Mouse (Mus musculus): ENCODE measurements at regions not wholly inside any gene's neighbourhood (a gene's known extent, or its start where the extent isn't known, plus 50 kb on each side); places are given as distances from the start of the nearest gene placed in this dataset.

GRCm38 (mm10) chr7:129941311-129942029 is 349.8 kb downstream of the Wdr11 start:
- 86% methylated on average over 9 of the region's 9 CpGs for WGBS
- no peaks in the 10 kb centered on the region for H3K27me3 ChIP-seq (replicated peaks; ENCODE audit: control insufficient read depth, insufficient read depth, low read length)

GRCm38 (mm10) chr7:129948613-129949110 is 357.0 kb downstream of the Wdr11 start:
- no peak for ATAC-seq
- 70% methylated on average over 8 of the region's 8 CpGs for WGBS

More at GRCm38 (mm10) chr7:129941311-129942029, 349.8 kb downstream of the Wdr11 start:
- Histone ChIP-seq H3K9ac (replicated peaks; ENCODE audit: low read depth, low read length) (no peak overlapping the region), H3K4me3 (replicated peaks; ENCODE audit: low read length) (no peak overlapping the region), H3K9me3 (ENCODE audit: control insufficient read depth, low read length) (no peaks in the 10 kb centered on the region), H3K4me2 (ENCODE audit: low read length) (no peak overlapping the region), H3K4me1 (replicated peaks; ENCODE audit: control insufficient read depth, insufficient read depth, low read length) (no peaks in the 10 kb centered on the region), H3K36me3 (ENCODE audit: control insufficient read depth, insufficient read depth) (no peaks in the 10 kb centered on the region), H3K27ac (ENCODE audit: low read length) (no peak overlapping the region)
- ATAC-seq = no peak

GRCm38 (mm10) chr7:129950456-129950855 is 358.8 kb downstream of the Wdr11 start:
- no peaks in the 10 kb centered on the region for H3K36me3 ChIP-seq (ENCODE audit: control insufficient read depth, insufficient read depth)
- no peak for ATAC-seq
- H3K9ac ChIP-seq (replicated peaks; ENCODE audit: low read depth, low read length) = no peak overlapping the region
- no peaks in the 10 kb centered on the region for H3K9me3 ChIP-seq (ENCODE audit: control insufficient read depth, low read length)
- no peaks in the 10 kb centered on the region for H3K27me3 ChIP-seq (replicated peaks; ENCODE audit: control insufficient read depth, insufficient read depth, low read length)
- WGBS = 78% methylated on average over 1 of the region's 1 CpGs
- H3K4me1 ChIP-seq (replicated peaks; ENCODE audit: control insufficient read depth, insufficient read depth, low read length) = no peaks in the 10 kb centered on the region
- H3K4me3 ChIP-seq (replicated peaks; ENCODE audit: low read length) = no peak overlapping the region
- no peak overlapping the region for H3K4me2 ChIP-seq (ENCODE audit: low read length)
- no peak overlapping the region for H3K27ac ChIP-seq (ENCODE audit: low read length)

More at GRCm38 (mm10) chr7:129948613-129949110, 357.0 kb downstream of the Wdr11 start:
- H3K9ac ChIP-seq (replicated peaks; ENCODE audit: low read depth, low read length) = no peak overlapping the region
- no peak overlapping the region for H3K27ac ChIP-seq (ENCODE audit: low read length)
- no peaks in the 10 kb centered on the region for H3K4me1 ChIP-seq (replicated peaks; ENCODE audit: control insufficient read depth, insufficient read depth, low read length)
- H3K4me3 ChIP-seq (replicated peaks; ENCODE audit: low read length) = no peak overlapping the region
- no peaks in the 10 kb centered on the region for H3K36me3 ChIP-seq (ENCODE audit: control insufficient read depth, insufficient read depth)
- no peak overlapping the region for H3K4me2 ChIP-seq (ENCODE audit: low read length)
- H3K9me3 ChIP-seq (ENCODE audit: control insufficient read depth, low read length) = no peaks in the 10 kb centered on the region
- H3K27me3 ChIP-seq (replicated peaks; ENCODE audit: control insufficient read depth, insufficient read depth, low read length) = no peaks in the 10 kb centered on the region

GRCm38 (mm10) chr7:129958379-129958778 is 366.7 kb downstream of the Wdr11 start:
- H3K9me3 ChIP-seq (ENCODE audit: control insufficient read depth, low read length) = no peaks in the 10 kb centered on the region
- no peak overlapping the region for H3K4me3 ChIP-seq (replicated peaks; ENCODE audit: low read length)
- no peak overlapping the region for H3K9ac ChIP-seq (replicated peaks; ENCODE audit: low read depth, low read length)
- H3K36me3 ChIP-seq (ENCODE audit: control insufficient read depth, insufficient read depth) = no peaks in the 10 kb centered on the region
- H3K4me1 ChIP-seq (replicated peaks; ENCODE audit: control insufficient read depth, insufficient read depth, low read length) = peaks cover 9% of the 10 kb centered on the region
- no peaks in the 10 kb centered on the region for H3K27me3 ChIP-seq (replicated peaks; ENCODE audit: control insufficient read depth, insufficient read depth, low read length)
- H3K4me2 ChIP-seq (ENCODE audit: low read length) = no peak overlapping the region
- H3K27ac ChIP-seq (ENCODE audit: low read length) = no peak overlapping the region
- ATAC-seq = no peak
- 24% methylated on average over 3 of the region's 3 CpGs for WGBS

GRCm38 (mm10) chr7:129962575-129962974 is 370.9 kb downstream of the Wdr11 start:
- Histone ChIP-seq H3K36me3 (ENCODE audit: control insufficient read depth, insufficient read depth) (no peaks in the 10 kb centered on the region), H3K4me2 (ENCODE audit: low read length) (peak overlapping the region; percentile 17; the same call in 1 of the 2 replicates), H3K9ac (replicated peaks; ENCODE audit: low read depth, low read length) (no peak overlapping the region; the same call in 1 of the 2 replicates), H3K4me1 (replicated peaks; ENCODE audit: control insufficient read depth, insufficient read depth, low read length) (peaks cover 9% of the 10 kb centered on the region), H3K27me3 (replicated peaks; ENCODE audit: control insufficient read depth, insufficient read depth, low read length) (no peaks in the 10 kb centered on the region), H3K4me3 (replicated peaks; ENCODE audit: low read length) (no peak overlapping the region), H3K27ac (ENCODE audit: low read length) (no peak overlapping the region), H3K9me3 (ENCODE audit: control insufficient read depth, low read length) (no peaks in the 10 kb centered on the region)
- ATAC-seq = no peak
- WGBS = 20% methylated on average over 12 of the region's 12 CpGs

GRCm38 (mm10) chr7:129964192-129964591 is 372.5 kb downstream of the Wdr11 start:
- Histone ChIP-seq H3K9me3 (ENCODE audit: control insufficient read depth, low read length) (no peaks in the 10 kb centered on the region), H3K4me2 (ENCODE audit: low read length) (no peak overlapping the region), H3K36me3 (ENCODE audit: control insufficient read depth, insufficient read depth) (no peaks in the 10 kb centered on the region), H3K4me1 (replicated peaks; ENCODE audit: control insufficient read depth, insufficient read depth, low read length) (peaks cover 9% of the 10 kb centered on the region), H3K27ac (ENCODE audit: low read length) (no peak overlapping the region), H3K9ac (replicated peaks; ENCODE audit: low read depth, low read length) (no peak overlapping the region), H3K27me3 (replicated peaks; ENCODE audit: control insufficient read depth, insufficient read depth, low read length) (no peaks in the 10 kb centered on the region), H3K4me3 (replicated peaks; ENCODE audit: low read length) (no peak overlapping the region)
- WGBS = 82% methylated on average over 8 of the region's 8 CpGs
- ATAC-seq = no peak

GRCm38 (mm10) chr7:129965281-129966051 is 373.8 kb downstream of the Wdr11 start:
- WGBS = 80% methylated on average over 9 of the region's 9 CpGs
- ATAC-seq = no peak
- no peaks in the 10 kb centered on the region for H3K9me3 ChIP-seq (ENCODE audit: control insufficient read depth, low read length)

GRCm38 (mm10) chr7:129966771-129967170 is 375.1 kb downstream of the Wdr11 start:
- Histone ChIP-seq H3K36me3 (ENCODE audit: control insufficient read depth, insufficient read depth) (no peaks in the 10 kb centered on the region), H3K4me3 (replicated peaks; ENCODE audit: low read length) (no peak overlapping the region), H3K9me3 (ENCODE audit: control insufficient read depth, low read length) (no peaks in the 10 kb centered on the region), H3K27me3 (replicated peaks; ENCODE audit: control insufficient read depth, insufficient read depth, low read length) (no peaks in the 10 kb centered on the region), H3K9ac (replicated peaks; ENCODE audit: low read depth, low read length) (no peak overlapping the region), H3K4me2 (ENCODE audit: low read length) (no peak overlapping the region), H3K4me1 (replicated peaks; ENCODE audit: control insufficient read depth, insufficient read depth, low read length) (peaks cover 9% of the 10 kb centered on the region), H3K27ac (ENCODE audit: low read length) (no peak overlapping the region)
- no peak for ATAC-seq
- WGBS = 76% methylated on average over 2 of the region's 2 CpGs

More at GRCm38 (mm10) chr7:129965281-129966051, 373.8 kb downstream of the Wdr11 start:
- no peak overlapping the region for H3K4me2 ChIP-seq (ENCODE audit: low read length)
- H3K4me3 ChIP-seq (replicated peaks; ENCODE audit: low read length) = no peak overlapping the region
- peaks cover 9% of the 10 kb centered on the region for H3K4me1 ChIP-seq (replicated peaks; ENCODE audit: control insufficient read depth, insufficient read depth, low read length)
- H3K36me3 ChIP-seq (ENCODE audit: control insufficient read depth, insufficient read depth) = no peaks in the 10 kb centered on the region
- H3K27me3 ChIP-seq (replicated peaks; ENCODE audit: control insufficient read depth, insufficient read depth, low read length) = no peaks in the 10 kb centered on the region
- no peak overlapping the region for H3K27ac ChIP-seq (ENCODE audit: low read length)
- H3K9ac ChIP-seq (replicated peaks; ENCODE audit: low read depth, low read length) = no peak overlapping the region

GRCm38 (mm10) chr7:129970201-129970600 is 378.5 kb downstream of the Wdr11 start:
- Histone ChIP-seq H3K36me3 (ENCODE audit: control insufficient read depth, insufficient read depth) (no peaks in the 10 kb centered on the region), H3K9ac (replicated peaks; ENCODE audit: low read depth, low read length) (no peak overlapping the region), H3K9me3 (ENCODE audit: control insufficient read depth, low read length) (no peaks in the 10 kb centered on the region), H3K4me3 (replicated peaks; ENCODE audit: low read length) (no peak overlapping the region), H3K4me2 (ENCODE audit: low read length) (no peak overlapping the region), H3K4me1 (replicated peaks; ENCODE audit: control insufficient read depth, insufficient read depth, low read length) (no peaks in the 10 kb centered on the region), H3K27me3 (replicated peaks; ENCODE audit: control insufficient read depth, insufficient read depth, low read length) (no peaks in the 10 kb centered on the region), H3K27ac (ENCODE audit: low read length) (no peak overlapping the region)
- WGBS = 81% methylated on average over 1 of the region's 1 CpGs
- no peak for ATAC-seq
